Mouse (Mus musculus) limb, embryonic 10.5 days (tissue): ENCODE measurements at regions not wholly inside any gene's neighbourhood (a gene's known extent, or its start where the extent isn't known, plus 50 kb on each side); places are given as distances from the start of the nearest gene placed in this dataset.

ENCODE experiments used
- DNase-seq: peaks from one replicate; pipeline ENCODE4 v3.0.0-alpha.2; 2017; ENCODE audit warnings: low spot score
- H3K27ac ChIP-seq: fragments of 300-500 bp; sonication (generic); 2 replicates; pipeline ENCODE4 v1.5.1; 2016; ENCODE audit warnings: mild to moderate bottlenecking
- H3K27me3 ChIP-seq: fragments of 300-500 bp; sonication (generic); 2 replicates; pipeline ENCODE4 v1.6.1; 2016; ENCODE audit warnings: low read depth, mild to moderate bottlenecking; ENCODE audit not compliant: poor library complexity, severe bottlenecking
- H3K36me3 ChIP-seq: fragments of 300-500 bp; sonication (generic); 2 replicates; pipeline ENCODE4 v1.6.1; 2016; ENCODE audit warnings: mild to moderate bottlenecking, moderate library complexity
- H3K4me1 ChIP-seq: fragments of 300-500 bp; sonication (generic); 2 replicates; pipeline ENCODE4 v1.6.1; 2016
- H3K4me3 ChIP-seq: fragments of 300-500 bp; sonication (generic); 2 replicates; pipeline ENCODE4 v1.5.1; 2016; ENCODE audit warnings: mild to moderate bottlenecking, moderate library complexity
- H3K9me3 ChIP-seq: fragments of 300-500 bp; sonication (generic); replicated peaks from 2 replicates; pipeline ENCODE4 v1.6.1; 2016; ENCODE audit warnings: mild to moderate bottlenecking
- WGBS: fragments of 180-500 bp; shearing (Covaris S2); methylation state at CpG from one replicate; pipeline ENCODE4 v1.1.7; 2016; 5-methylcytosine and 5-hydroxymethylcytosine counted together

GRCm38 (mm10) chr3:129474451-129474850 lies 57.7 kb upstream of the Elovl6 start:
- WGBS = 92% methylated on average over 7 of the region's 7 CpGs
- H3K36me3 ChIP-seq = no peaks in the 10 kb centered on the region
- no peaks in the 10 kb centered on the region for H3K9me3 ChIP-seq

GRCm38 (mm10) chr3:129476250-129476649 lies 55.9 kb upstream of the Elovl6 start:
- Histone ChIP-seq H3K4me1 (no peaks in the 10 kb centered on the region; the same call in 1 of the 2 replicates), H3K36me3 (no peaks in the 10 kb centered on the region), H3K9me3 (no peaks in the 10 kb centered on the region), H3K4me3 (no peak overlapping the region), H3K27ac (no peak overlapping the region), H3K27me3 (no peaks in the 10 kb centered on the region)
- no peak for DNase-seq
- WGBS = 98% methylated on average over 4 of the region's 4 CpGs

More at GRCm38 (mm10) chr3:129474451-129474850, 57.7 kb upstream of the Elovl6 start:
- H3K4me3 ChIP-seq = no peak overlapping the region
- DNase-seq = no peak
- no peaks in the 10 kb centered on the region for H3K4me1 ChIP-seq
- no peaks in the 10 kb centered on the region for H3K27me3 ChIP-seq
- no peak overlapping the region for H3K27ac ChIP-seq

- Histone ChIP-seq H3K9me3 (no peaks in the 10 kb centered on the region), H3K27me3 (no peaks in the 10 kb centered on the region), H3K36me3 (no peaks in the 10 kb centered on the region), H3K4me3 (no peak overlapping the region), H3K27ac (no peak overlapping the region), H3K4me1 (no peaks in the 10 kb centered on the region; the same call in 1 of the 2 replicates)
- DNase-seq = no peak
- WGBS = 91% methylated on average over 7 of the region's 7 CpGs
These were observed 54.1 kb upstream of the Elovl6 start for GRCm38 (mm10) chr3:129478093-129478492.

GRCm38 (mm10) chr3:129481293-129481692 lies 50.9 kb upstream of the Elovl6 start:
- no peak overlapping the region for H3K4me3 ChIP-seq
- DNase-seq = no peak
- H3K4me1 ChIP-seq = no peaks in the 10 kb centered on the region; the same call in 1 of the 2 replicates
- H3K9me3 ChIP-seq = no peaks in the 10 kb centered on the region
- H3K27ac ChIP-seq = no peak overlapping the region
- WGBS = 91% methylated on average over 3 of the region's 3 CpGs
- H3K27me3 ChIP-seq = no peaks in the 10 kb centered on the region
- no peaks in the 10 kb centered on the region for H3K36me3 ChIP-seq
